25 mouse cellular contexts compared by ENCODE assay signal in the genomic region with DNA sequence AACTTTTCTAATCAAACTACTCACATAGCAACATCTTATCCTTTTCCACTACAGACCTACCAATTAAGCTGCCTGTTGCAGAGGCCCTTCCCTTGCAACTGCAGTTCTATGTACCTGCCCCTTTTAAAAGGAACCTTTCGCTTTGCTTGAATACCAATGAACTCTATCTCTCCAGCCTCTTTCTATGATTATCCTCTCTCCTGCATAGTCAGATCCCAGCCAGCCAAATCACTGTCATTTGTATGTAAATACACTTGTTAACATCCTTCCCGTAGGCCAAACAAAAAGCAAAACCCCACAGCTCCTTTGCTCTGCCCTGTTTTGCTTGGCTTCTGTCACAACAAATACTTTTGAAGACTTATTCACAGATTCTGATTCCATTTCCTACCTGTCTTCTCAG.
"Had no signal": no experiment of that assay in that cellular context is flagged by ENCODE, and none has a peak within 500 bp of the region (broad histone marks: within the 10 kb centered on the region; RNA-seq: fewer than 3 reads in every experiment).

No protein-coding gene starts in this region.

- H3K4me2 ChIP-seq: heart, embryonic 11.5 days; heart, embryonic 13.5 days; heart, embryonic 15.5 days; hindbrain, embryonic 13.5 days; hindbrain, embryonic 15.5 days; kidney, embryonic 15.5 days; limb, embryonic 12.5 days; liver, embryonic 12.5 days had no signal

- H3K4me1 ChIP-seq: heart, embryonic 15.5 days; limb, embryonic 10.5 days; limb, embryonic 12.5 days had no signal

- H3K4me3 ChIP-seq: heart, embryonic 13.5 days; heart, embryonic 15.5 days; hindbrain, embryonic 13.5 days; hindbrain, embryonic 15.5 days; kidney, embryonic 15.5 days; left cerebral cortex, adult 2 months; limb, embryonic 10.5 days; limb, embryonic 12.5 days; liver, embryonic 12.5 days had no signal

- H3K36me3 ChIP-seq: heart, embryonic 13.5 days; heart, embryonic 15.5 days; hindbrain, embryonic 13.5 days; hindbrain, embryonic 15.5 days; kidney, embryonic 15.5 days; limb, embryonic 10.5 days; limb, embryonic 12.5 days; liver, embryonic 12.5 days had no signal

- H3K27ac ChIP-seq: heart, embryonic 13.5 days; heart, embryonic 15.5 days; hindbrain, embryonic 13.5 days; hindbrain, embryonic 15.5 days; hindbrain, postnatal 0 days; kidney, embryonic 15.5 days; kidney, postnatal 0 days; left cerebral cortex, adult 2 months; limb, embryonic 10.5 days; limb, embryonic 12.5 days; liver, embryonic 12.5 days; liver, embryonic 14.5 days had no signal

- H3K27me3 ChIP-seq: heart, embryonic 13.5 days; hindbrain, embryonic 13.5 days; hindbrain, embryonic 15.5 days; kidney, embryonic 15.5 days had no signal

- DNase-seq: gastrocnemius, postnatal 14 days; gastrocnemius, postnatal 36 days; heart, adult 11 months; heart, postnatal 14 days; heart, postnatal 36 days; kidney, adult 11 months; kidney, adult 2 months; kidney, adult 9 months; kidney, postnatal 14 days; kidney, postnatal 36 days; layer of hippocampus, adult 9-11 months; liver had no signal

- H3K9me3 ChIP-seq: heart, embryonic 15.5 days; hindbrain, embryonic 13.5 days; hindbrain, embryonic 15.5 days; kidney, embryonic 15.5 days; limb, embryonic 10.5 days; limb, embryonic 12.5 days; liver, embryonic 12.5 days had no signal

- H3K9ac ChIP-seq: heart, embryonic 13.5 days; heart, embryonic 15.5 days; hindbrain, embryonic 13.5 days; hindbrain, embryonic 15.5 days; kidney, embryonic 15.5 days; limb, embryonic 12.5 days; liver, embryonic 12.5 days; liver, embryonic 14.5 days had no signal
